Mouse (Mus musculus) splenic B cell, adult 2 months (primary cell): ENCODE data around the gene Igsf21.

Experiments
- DNase-seq: peaks from one replicate; pipeline ENCODE4 v3.0.0-alpha.2; 2011; ENCODE audit warnings: low read depth, low spot score
- H3K27me3 ChIP-seq: 2 replicates; pipeline ENCODE4 v1.6.1; 2012; ENCODE audit warnings: mild to moderate bottlenecking, low read length, moderate library complexity, mixed read lengths; ENCODE audit not compliant: control insufficient read depth, poor library complexity, insufficient read depth, severe bottlenecking
- H3K36me3 ChIP-seq: 2 replicates; pipeline ENCODE4 v1.6.1; 2012; ENCODE audit warnings: mild to moderate bottlenecking, low read length, moderate library complexity, mixed read lengths; ENCODE audit not compliant: control insufficient read depth, poor library complexity, insufficient read depth, severe bottlenecking

Gene Igsf21

GRCm38 (mm10) chr4:140218853-140219852 is 27.4 kb downstream of the Igsf21 start:
- no peak for DNase-seq
- H3K36me3 ChIP-seq, result no peaks in the 10 kb centered on the region
- H3K27me3 ChIP-seq, result no peaks in the 10 kb centered on the region

GRCm38 (mm10) chr4:140218384-140218783 is 28.2 kb downstream of the Igsf21 start:
- H3K36me3 ChIP-seq, result no peaks in the 10 kb centered on the region
- no peaks in the 10 kb centered on the region for H3K27me3 ChIP-seq
- no peak for DNase-seq

GRCm38 (mm10) chr4:140217934-140218333 is 28.6 kb downstream of the Igsf21 start:
- no peak for DNase-seq
- no peaks in the 10 kb centered on the region for H3K36me3 ChIP-seq

GRCm38 (mm10) chr4:140216096-140216495 is 30.5 kb downstream of the Igsf21 start:
- H3K36me3 ChIP-seq, result no peaks in the 10 kb centered on the region
- DNase-seq, result no peak

More at GRCm38 (mm10) chr4:140217934-140218333, 28.6 kb downstream of the Igsf21 start:
- no peaks in the 10 kb centered on the region for H3K27me3 ChIP-seq

GRCm38 (mm10) chr4:140215205-140215604 is 31.4 kb downstream of the Igsf21 start:
- no peaks in the 10 kb centered on the region for H3K36me3 ChIP-seq
- no peak for DNase-seq
- H3K27me3 ChIP-seq, result no peaks in the 10 kb centered on the region

More at GRCm38 (mm10) chr4:140216096-140216495, 30.5 kb downstream of the Igsf21 start:
- H3K27me3 ChIP-seq, result no peaks in the 10 kb centered on the region

GRCm38 (mm10) chr4:140214406-140214805 is 32.2 kb downstream of the Igsf21 start:
- H3K36me3 ChIP-seq, result no peaks in the 10 kb centered on the region

GRCm38 (mm10) chr4:140210129-140210890 is 36.3 kb downstream of the Igsf21 start:
- Histone ChIP-seq H3K27me3 (no peaks in the 10 kb centered on the region), H3K36me3 (no peaks in the 10 kb centered on the region)
- no peak for DNase-seq

More at GRCm38 (mm10) chr4:140214406-140214805, 32.2 kb downstream of the Igsf21 start:
- no peak for DNase-seq
- no peaks in the 10 kb centered on the region for H3K27me3 ChIP-seq

- no peaks in the 10 kb centered on the region for H3K36me3 ChIP-seq
- no peaks in the 10 kb centered on the region for H3K27me3 ChIP-seq
- no peak for DNase-seq
Observed at GRCm38 (mm10) chr4:140205811-140206231, 40.8 kb downstream of the Igsf21 start.

GRCm38 (mm10) chr4:140204775-140205174 is 41.8 kb downstream of the Igsf21 start:
- Histone ChIP-seq H3K36me3 (no peaks in the 10 kb centered on the region), H3K27me3 (no peaks in the 10 kb centered on the region)
- DNase-seq, result no peak

GRCm38 (mm10) chr4:140203696-140204272 is 42.8 kb downstream of the Igsf21 start:
- Histone ChIP-seq H3K27me3 (no peaks in the 10 kb centered on the region), H3K36me3 (no peaks in the 10 kb centered on the region)
- DNase-seq, result no peak

- Histone ChIP-seq H3K27me3 (no peaks in the 10 kb centered on the region), H3K36me3 (no peaks in the 10 kb centered on the region)
- no peak for DNase-seq
Observed at GRCm38 (mm10) chr4:140202196-140202595, 44.4 kb downstream of the Igsf21 start.

- Histone ChIP-seq H3K27me3 (no peaks in the 10 kb centered on the region), H3K36me3 (no peaks in the 10 kb centered on the region)
- DNase-seq, result no peak
Observed at GRCm38 (mm10) chr4:140200296-140200695, 46.3 kb downstream of the Igsf21 start.

- no peak for DNase-seq
- H3K27me3 ChIP-seq, result no peaks in the 10 kb centered on the region
- H3K36me3 ChIP-seq, result no peaks in the 10 kb centered on the region
Observed at GRCm38 (mm10) chr4:140196717-140197116, 49.9 kb downstream of the Igsf21 start.

GRCm38 (mm10) chr4:140192276-140193002 is 54.1 kb downstream of the Igsf21 start:
- H3K36me3 ChIP-seq, result no peaks in the 10 kb centered on the region
- no peaks in the 10 kb centered on the region for H3K27me3 ChIP-seq
- no peak for DNase-seq
